Mouse (Mus musculus): ENCODE results near the gene Lctl. TPM values are rescaled to one million over a fixed set of nuclear protein-coding genes. Genes with fewer than 3 reads are reported as not detected.
A peak's percentile ranks its signal among the peaks of the same experiment; 100 is the strongest.
"Not testable (repeated sequence)": the region's sequence is repeated elsewhere in the genome, so short reads cannot be mapped to it uniquely, and the experiment has no call there.

Gene Lctl
- polyA plus RNA-seq, 1 experiment from 2014 or later, result not detected

- not testable (repeated sequence) for H3K4me1 ChIP-seq (ENCODE audit: control insufficient read depth, insufficient read depth, low read length); ATAC-seq (ENCODE audit: low read depth); DNase-seq (ENCODE audit: low spot score); H3K27me3 ChIP-seq (replicated peaks; ENCODE audit: control insufficient read depth, insufficient read depth, low read length); H3K36me3 ChIP-seq (ENCODE audit: control insufficient read depth, insufficient read depth, low read length); H3K4me3 ChIP-seq (ENCODE audit: low read depth, low read length); H3K9me3 ChIP-seq (ENCODE audit: control insufficient read depth, low read length); H3K9ac ChIP-seq (ENCODE audit: low read depth, low read length); H3K27ac ChIP-seq (replicated peaks; ENCODE audit: low read depth, low read length); H3K4me2 ChIP-seq (ENCODE audit: low read depth, low read length)
- 71% methylated on average over 3 of the region's 3 CpGs for WGBS
These were observed 7.9 kb downstream of the Lctl start for GRCm38 (mm10) chr9:64124846-64125245.

- Histone ChIP-seq H3K27me3 (replicated peaks; ENCODE audit: control insufficient read depth, insufficient read depth, low read length) (no peaks in the 10 kb centered on the region), H3K9me3 (ENCODE audit: control insufficient read depth, low read length) (no peaks in the 10 kb centered on the region), H3K4me1 (ENCODE audit: control insufficient read depth, insufficient read depth, low read length) (0 out of 2 replicates have a peak, but pooled peaks cover 6% of the 10 kb centered on the region), H3K9ac (ENCODE audit: low read depth, low read length) (no peak overlapping the region), H3K36me3 (ENCODE audit: control insufficient read depth, insufficient read depth, low read length) (no peaks in the 10 kb centered on the region), H3K4me2 (ENCODE audit: low read depth, low read length) (no peak overlapping the region), H3K4me3 (ENCODE audit: low read depth, low read length) (no peak overlapping the region), H3K27ac (replicated peaks; ENCODE audit: low read depth, low read length) (no peak overlapping the region)
- WGBS, result 62% methylated on average over 3 of the region's 3 CpGs
- DNase-seq (ENCODE audit: low spot score) (peak; percentile 73), ATAC-seq (ENCODE audit: low read depth) (peak; percentile 72)
These were observed 8.4 kb downstream of the Lctl start for GRCm38 (mm10) chr9:64125307-64125706.

GRCm38 (mm10) chr9:64126121-64126520, 9.2 kb downstream of the Lctl start:
- no peak overlapping the region for H3K9ac ChIP-seq (ENCODE audit: low read depth, low read length)
- no peaks in the 10 kb centered on the region for H3K36me3 ChIP-seq (ENCODE audit: control insufficient read depth, insufficient read depth, low read length)
- H3K27ac ChIP-seq (replicated peaks; ENCODE audit: low read depth, low read length), result no peak overlapping the region
- WGBS, result 49% methylated on average over 12 of the region's 12 CpGs
- DNase-seq (ENCODE audit: low spot score) (peak; percentile 29), ATAC-seq (ENCODE audit: low read depth) (no peak)
- 0 out of 2 replicates have a peak overlapping the region, but pooled peaks have one; percentile 10 for H3K4me2 ChIP-seq (ENCODE audit: low read depth, low read length)
- 0 out of 2 replicates have a peak, but pooled peaks cover 6% of the 10 kb centered on the region for H3K4me1 ChIP-seq (ENCODE audit: control insufficient read depth, insufficient read depth, low read length)
- H3K27me3 ChIP-seq (replicated peaks; ENCODE audit: control insufficient read depth, insufficient read depth, low read length), result no peaks in the 10 kb centered on the region
- H3K4me3 ChIP-seq (ENCODE audit: low read depth, low read length), result no peak overlapping the region
- no peaks in the 10 kb centered on the region for H3K9me3 ChIP-seq (ENCODE audit: control insufficient read depth, low read length)

- H3K4me1 ChIP-seq (ENCODE audit: control insufficient read depth, insufficient read depth, low read length), result 0 out of 2 replicates have a peak, but pooled peaks cover 2% of the 10 kb centered on the region
- H3K36me3 ChIP-seq (ENCODE audit: control insufficient read depth, insufficient read depth, low read length), result 0 out of 2 replicates have a peak, but pooled peaks cover 4% of the 10 kb centered on the region
- H3K9ac ChIP-seq (ENCODE audit: low read depth, low read length), result no peak overlapping the region
- ATAC-seq (ENCODE audit: low read depth) (no peak), DNase-seq (ENCODE audit: low spot score) (no peak)
- H3K9me3 ChIP-seq (ENCODE audit: control insufficient read depth, low read length), result no peaks in the 10 kb centered on the region
- no peak overlapping the region for H3K4me2 ChIP-seq (ENCODE audit: low read depth, low read length)
- H3K27ac ChIP-seq (replicated peaks; ENCODE audit: low read depth, low read length), result no peak overlapping the region
- H3K4me3 ChIP-seq (ENCODE audit: low read depth, low read length), result no peak overlapping the region
- 74% methylated on average over 6 of the region's 6 CpGs for WGBS
- no peaks in the 10 kb centered on the region for H3K27me3 ChIP-seq (replicated peaks; ENCODE audit: control insufficient read depth, insufficient read depth, low read length)
These were observed 14.7 kb downstream of the Lctl start for GRCm38 (mm10) chr9:64131623-64132022.

GRCm38 (mm10) chr9:64138896-64139295, 21.9 kb downstream of the Lctl start:
- ATAC-seq (ENCODE audit: low read depth); H3K9me3 ChIP-seq (ENCODE audit: control insufficient read depth, low read length); H3K4me2 ChIP-seq (ENCODE audit: low read depth, low read length); H3K4me3 ChIP-seq (ENCODE audit: low read depth, low read length); H3K9ac ChIP-seq (ENCODE audit: low read depth, low read length); H3K27me3 ChIP-seq (replicated peaks; ENCODE audit: control insufficient read depth, insufficient read depth, low read length); H3K27ac ChIP-seq (replicated peaks; ENCODE audit: low read depth, low read length); H3K4me1 ChIP-seq (ENCODE audit: control insufficient read depth, insufficient read depth, low read length): not testable (repeated sequence)
- peaks cover 29% of the 10 kb centered on the region for H3K36me3 ChIP-seq (ENCODE audit: control insufficient read depth, insufficient read depth, low read length)
- peak; percentile 24 for DNase-seq (ENCODE audit: low spot score)
- 5% methylated on average over 6 of the region's 6 CpGs for WGBS

- H3K9me3 ChIP-seq (ENCODE audit: control insufficient read depth, low read length), result no peaks in the 10 kb centered on the region
- H3K27me3 ChIP-seq (replicated peaks; ENCODE audit: control insufficient read depth, insufficient read depth, low read length), result no peaks in the 10 kb centered on the region
- H3K9ac ChIP-seq (ENCODE audit: low read depth, low read length), result no peak overlapping the region
- H3K4me1 ChIP-seq (ENCODE audit: control insufficient read depth, insufficient read depth, low read length), result no peaks in the 10 kb centered on the region
- no peak for ATAC-seq (ENCODE audit: low read depth)
- no peak overlapping the region for H3K27ac ChIP-seq (replicated peaks; ENCODE audit: low read depth, low read length)
- H3K4me3 ChIP-seq (ENCODE audit: low read depth, low read length), result no peak overlapping the region
- WGBS, result 85% methylated on average over 9 of the region's 9 CpGs
- peaks cover 34% of the 10 kb centered on the region for H3K36me3 ChIP-seq (ENCODE audit: control insufficient read depth, insufficient read depth, low read length)
- no peak overlapping the region for H3K4me2 ChIP-seq (ENCODE audit: low read depth, low read length)
- no peak for DNase-seq (ENCODE audit: low spot score)
These were observed 22.9 kb downstream of the Lctl start for GRCm38 (mm10) chr9:64139879-64140278.

- Histone ChIP-seq H3K9me3 (ENCODE audit: control insufficient read depth, low read length) (no peaks in the 10 kb centered on the region), H3K9ac (ENCODE audit: low read depth, low read length) (no peak overlapping the region), H3K4me3 (ENCODE audit: low read depth, low read length) (no peak overlapping the region), H3K27ac (replicated peaks; ENCODE audit: low read depth, low read length) (no peak overlapping the region), H3K27me3 (replicated peaks; ENCODE audit: control insufficient read depth, insufficient read depth, low read length) (no peaks in the 10 kb centered on the region), H3K36me3 (ENCODE audit: control insufficient read depth, insufficient read depth, low read length) (peaks cover 74% of the 10 kb centered on the region), H3K4me2 (ENCODE audit: low read depth, low read length) (no peak overlapping the region), H3K4me1 (ENCODE audit: control insufficient read depth, insufficient read depth, low read length) (no peaks in the 10 kb centered on the region)
- WGBS, result 100% methylated on average over 1 of the region's 1 CpGs
- ATAC-seq (ENCODE audit: low read depth) (no peak), DNase-seq (ENCODE audit: low spot score) (no peak)
These were observed 39.7 kb downstream of the Lctl start for GRCm38 (mm10) chr9:64156641-64157040.

GRCm38 (mm10) chr9:64160471-64160870, 43.5 kb downstream of the Lctl start:
- Histone ChIP-seq H3K4me1 (ENCODE audit: control insufficient read depth, insufficient read depth, low read length) (no peaks in the 10 kb centered on the region), H3K27me3 (replicated peaks; ENCODE audit: control insufficient read depth, insufficient read depth, low read length) (no peaks in the 10 kb centered on the region), H3K27ac (replicated peaks; ENCODE audit: low read depth, low read length) (no peak overlapping the region), H3K9me3 (ENCODE audit: control insufficient read depth, low read length) (no peaks in the 10 kb centered on the region), H3K4me2 (ENCODE audit: low read depth, low read length) (no peak overlapping the region), H3K4me3 (ENCODE audit: low read depth, low read length) (no peak overlapping the region), H3K36me3 (ENCODE audit: control insufficient read depth, insufficient read depth, low read length) (peaks cover 82% of the 10 kb centered on the region), H3K9ac (ENCODE audit: low read depth, low read length) (no peak overlapping the region)
- DNase-seq (ENCODE audit: low spot score) (no peak), ATAC-seq (ENCODE audit: low read depth) (no peak)
- WGBS, result 88% methylated on average over 5 of the region's 5 CpGs

GRCm38 (mm10) chr9:64169967-64170366, 53.0 kb downstream of the Lctl start:
- WGBS, result 80% methylated on average over 3 of the region's 3 CpGs

More at GRCm38 (mm10) chr9:64169967-64170366, 53.0 kb downstream of the Lctl start:
- not testable (repeated sequence) for H3K4me2 ChIP-seq (ENCODE audit: low read depth, low read length); H3K9ac ChIP-seq (ENCODE audit: low read depth, low read length); H3K27ac ChIP-seq (replicated peaks; ENCODE audit: low read depth, low read length); H3K4me3 ChIP-seq (ENCODE audit: low read depth, low read length); H3K27me3 ChIP-seq (replicated peaks; ENCODE audit: control insufficient read depth, insufficient read depth, low read length); H3K9me3 ChIP-seq (ENCODE audit: control insufficient read depth, low read length); H3K4me1 ChIP-seq (ENCODE audit: control insufficient read depth, insufficient read depth, low read length); DNase-seq (ENCODE audit: low spot score); ATAC-seq (ENCODE audit: low read depth)
- peaks cover 16% of the 10 kb centered on the region for H3K36me3 ChIP-seq (ENCODE audit: control insufficient read depth, insufficient read depth, low read length)

Measured in embryonic facial prominence, embryonic 14.5 days (tissue).